Mouse (Mus musculus): Measurements from ENCODE around the gene Olfr1423. TPM values are rescaled to one million over a fixed set of nuclear protein-coding genes. Genes with fewer than 3 reads are reported as not detected.
A peak's percentile ranks its signal among the peaks of the same experiment; 100 is the strongest.

Gene Olfr1423
- polyA plus RNA-seq, 1 experiment: not detected

GRCm38 (mm10) chr19:12015708-12016107 lies 25.4 kb downstream of the Olfr1423 start:
- Histone ChIP-seq H3K27ac (ENCODE audit: insufficient read depth, low read depth, low read length) (no peak overlapping the region), H3K4me1 (ENCODE audit: control insufficient read depth, insufficient read depth, low read length) (peaks cover 10% of the 10 kb centered on the region), H3K4me3 (ENCODE audit: insufficient read depth, low read length) (no peak overlapping the region)
- TF ChIP-seq POLR2A (IDR thresholded peaks at IDR 0.05; ENCODE audit: borderline replicate concordance, low read depth, low read length): no peak
- no peak for TF ChIP-seq CTCF (IDR thresholded peaks at IDR 0.05; ENCODE audit: low read depth, low read length)

- Histone ChIP-seq H3K4me1 (ENCODE audit: control insufficient read depth, insufficient read depth, low read length) (peaks cover 17% of the 10 kb centered on the region), H3K27ac (ENCODE audit: insufficient read depth, low read depth, low read length) (peak overlapping the region; percentile 97), H3K4me3 (ENCODE audit: insufficient read depth, low read length) (peak overlapping the region; percentile 18)
- TF ChIP-seq POLR2A (IDR thresholded peaks at IDR 0.05; ENCODE audit: borderline replicate concordance, low read depth, low read length) (no peak), CTCF (IDR thresholded peaks at IDR 0.05; ENCODE audit: low read depth, low read length) (no peak)
Observed at GRCm38 (mm10) chr19:12013228-12013627, 27.9 kb downstream of the Olfr1423 start.

- H3K4me1 ChIP-seq (ENCODE audit: control insufficient read depth, insufficient read depth, low read length): peaks cover 17% of the 10 kb centered on the region
- TF ChIP-seq CTCF (IDR thresholded peaks at IDR 0.05; ENCODE audit: low read depth, low read length): no peak
- TF ChIP-seq POLR2A (IDR thresholded peaks at IDR 0.05; ENCODE audit: borderline replicate concordance, low read depth, low read length): no peak
- H3K27ac ChIP-seq (ENCODE audit: insufficient read depth, low read depth, low read length): peak overlapping the region; percentile 87
- H3K4me3 ChIP-seq (ENCODE audit: insufficient read depth, low read length): peak overlapping the region; percentile 37; the same call in 1 of the 2 replicates
Observed at GRCm38 (mm10) chr19:12012615-12013014, 28.5 kb downstream of the Olfr1423 start.

- Histone ChIP-seq H3K4me1 (ENCODE audit: control insufficient read depth, insufficient read depth, low read length) (peaks cover 21% of the 10 kb centered on the region), H3K4me3 (ENCODE audit: insufficient read depth, low read length) (peak overlapping the region; percentile 76), H3K27ac (ENCODE audit: insufficient read depth, low read depth, low read length) (peak overlapping the region; percentile 87)
- peak; percentile 69 for TF ChIP-seq CTCF (IDR thresholded peaks at IDR 0.05; ENCODE audit: low read depth, low read length)
- TF ChIP-seq POLR2A (IDR thresholded peaks at IDR 0.05; ENCODE audit: borderline replicate concordance, low read depth, low read length): no peak
Observed at GRCm38 (mm10) chr19:12011560-12012556, 29.3 kb downstream of the Olfr1423 start.

- Histone ChIP-seq H3K4me1 (ENCODE audit: control insufficient read depth, insufficient read depth, low read length) (peaks cover 22% of the 10 kb centered on the region), H3K27ac (ENCODE audit: insufficient read depth, low read depth, low read length) (peak overlapping the region; percentile 67), H3K4me3 (ENCODE audit: insufficient read depth, low read length) (peak overlapping the region; percentile 76)
- TF ChIP-seq CTCF (IDR thresholded peaks at IDR 0.05; ENCODE audit: low read depth, low read length) (no peak), POLR2A (IDR thresholded peaks at IDR 0.05; ENCODE audit: borderline replicate concordance, low read depth, low read length) (no peak)
Observed at GRCm38 (mm10) chr19:12010916-12011559, 30.1 kb downstream of the Olfr1423 start.

- H3K4me1 ChIP-seq (ENCODE audit: control insufficient read depth, insufficient read depth, low read length): peaks cover 22% of the 10 kb centered on the region
- no peak for TF ChIP-seq POLR2A (IDR thresholded peaks at IDR 0.05; ENCODE audit: borderline replicate concordance, low read depth, low read length)
- TF ChIP-seq CTCF (IDR thresholded peaks at IDR 0.05; ENCODE audit: low read depth, low read length): no peak
Observed at GRCm38 (mm10) chr19:12010281-12010771, 30.8 kb downstream of the Olfr1423 start.

GRCm38 (mm10) chr19:12009501-12010280 lies 31.4 kb downstream of the Olfr1423 start:
- peak overlapping the region; percentile 65 for H3K4me3 ChIP-seq (ENCODE audit: insufficient read depth, low read length)
- H3K27ac ChIP-seq (ENCODE audit: insufficient read depth, low read depth, low read length): peak overlapping the region; percentile 67
- TF ChIP-seq CTCF (IDR thresholded peaks at IDR 0.05; ENCODE audit: low read depth, low read length): no peak
- no peak for TF ChIP-seq POLR2A (IDR thresholded peaks at IDR 0.05; ENCODE audit: borderline replicate concordance, low read depth, low read length)
- peaks cover 23% of the 10 kb centered on the region for H3K4me1 ChIP-seq (ENCODE audit: control insufficient read depth, insufficient read depth, low read length)

More at GRCm38 (mm10) chr19:12010281-12010771, 30.8 kb downstream of the Olfr1423 start:
- peak overlapping the region; percentile 67 for H3K27ac ChIP-seq (ENCODE audit: insufficient read depth, low read depth, low read length)
- peak overlapping the region; percentile 65 for H3K4me3 ChIP-seq (ENCODE audit: insufficient read depth, low read length)

- TF ChIP-seq POLR2A (IDR thresholded peaks at IDR 0.05; ENCODE audit: borderline replicate concordance, low read depth, low read length) (no peak), CTCF (IDR thresholded peaks at IDR 0.05; ENCODE audit: low read depth, low read length) (no peak)
- Histone ChIP-seq H3K4me3 (ENCODE audit: insufficient read depth, low read length) (no peak overlapping the region), H3K27ac (ENCODE audit: insufficient read depth, low read depth, low read length) (no peak overlapping the region), H3K4me1 (ENCODE audit: control insufficient read depth, insufficient read depth, low read length) (peaks cover 23% of the 10 kb centered on the region)
Observed at GRCm38 (mm10) chr19:12008410-12009380, 32.4 kb downstream of the Olfr1423 start.

Measured in bone marrow macrophage, adult 2 months (primary cell).